Mouse (Mus musculus) MEL (cell line): ENCODE results near the gene Csnk2b. TPM values are rescaled to one million over a fixed set of nuclear protein-coding genes. Genes with fewer than 3 reads are reported as not detected.

Experiments
- DNase-seq: peaks from one replicate; pipeline ENCODE4 v3.0.0; 2011; ENCODE audit warnings: low read depth, low spot score
- H3K27ac ChIP-seq: 2 replicates; pipeline ENCODE4 v1.5.1; 2012; ENCODE audit warnings: low read depth, mild to moderate bottlenecking, control low read depth, low read length, moderate library complexity; ENCODE audit not compliant: control insufficient read depth
- H3K27me3 ChIP-seq, 2 experiments: fragments of 150-350 bp in 1 of 2; sonication (generic) in 1 of 2; 2 replicates each; pipeline ENCODE4 v1.6.1; 2012; ENCODE audit warnings: low read length in 2 of 2, mild to moderate bottlenecking in 2 of 2, improper control_type of control experiment in 1 of 2, moderate library complexity in 1 of 2; ENCODE audit not compliant: insufficient read depth in 2 of 2, control insufficient read depth in 1 of 2
- H3K36me3 ChIP-seq, 2 experiments: 2 replicates each; pipeline ENCODE4 v1.6.1; 2012 to 2014; ENCODE audit warnings: low read length in 2 of 2, improper control_type of control experiment in 1 of 2, inconsistent platforms in 1 of 2, mild to moderate bottlenecking in 1 of 2; ENCODE audit not compliant: insufficient read depth in 2 of 2, control insufficient read depth in 1 of 2
- H3K4me1 ChIP-seq, 2 experiments: fragments of 150-350 bp in 1 of 2; sonication (generic) in 1 of 2; 2 replicates each; pipeline ENCODE4 v1.6.1; 2012; ENCODE audit warnings: low read length in 2 of 2, improper control_type of control experiment in 1 of 2, mild to moderate bottlenecking in 1 of 2; ENCODE audit not compliant: insufficient read depth in 2 of 2, control insufficient read depth in 1 of 2
- H3K4me3 ChIP-seq, 2 experiments: fragments of 150-350 bp in 1 of 2; sonication (generic) in 1 of 2; 2 replicates each; pipeline ENCODE4 v1.5.1; 2012; ENCODE audit warnings: low read depth in 2 of 2, low read length in 2 of 2, mild to moderate bottlenecking in 2 of 2, moderate library complexity in 2 of 2, control low read depth in 1 of 2, improper control_type of control experiment in 1 of 2; ENCODE audit not compliant: control insufficient read depth in 1 of 2, insufficient read depth in 1 of 2
- H3K79me2 ChIP-seq: 2 replicates; pipeline ENCODE4 v1.6.1; 2012; ENCODE audit warnings: mild to moderate bottlenecking, low read length, moderate library complexity; ENCODE audit not compliant: control insufficient read depth, poor library complexity, insufficient read depth
- H3K9ac ChIP-seq: 2 replicates; pipeline ENCODE4 v1.6.1; 2012; ENCODE audit warnings: low read depth, mild to moderate bottlenecking, control low read depth, low read length, moderate library complexity; ENCODE audit not compliant: control insufficient read depth, poor library complexity, severe bottlenecking
- H3K9me3 ChIP-seq: fragments of 150-350 bp; sonication (generic); replicated peaks from 2 replicates; pipeline ENCODE4 v1.6.1; 2012; ENCODE audit warnings: mild to moderate bottlenecking, low read length, improper control_type of control experiment, moderate library complexity; ENCODE audit not compliant: insufficient read depth
- BHLHE40 ChIP-seq: IDR thresholded peaks from 2 replicates; pipeline ENCODE4 v1.6.1; 2012; ENCODE audit warnings: low read depth, mild to moderate bottlenecking, inconsistent platforms, low read length, improper control_type of control experiment, borderline replicate concordance
- CHD2 ChIP-seq: IDR thresholded peaks from 2 replicates; pipeline ENCODE4 v1.6.1; 2011; ENCODE audit warnings: low read length, improper control_type of control experiment
- CTCF ChIP-seq, 3 experiments: IDR thresholded peaks in 2 of 3; conservative IDR thresholded peaks in 1 of 3; 2 replicates each; pipeline ENCODE4 v1.5.1; 2011 to 2012; ENCODE audit warnings: low read length in 3 of 3, low read depth in 2 of 3, mild to moderate bottlenecking in 2 of 3, improper control_type of control experiment in 1 of 3, inconsistent platforms in 1 of 3, mixed read lengths in 1 of 3, moderate library complexity in 1 of 3; ENCODE audit not compliant: control insufficient read depth in 1 of 3, insufficient read depth in 1 of 3, poor library complexity in 1 of 3, severe bottlenecking in 1 of 3
- E2F4 ChIP-seq: IDR thresholded peaks from 2 replicates; pipeline ENCODE4 v1.6.1; 2011; ENCODE audit warnings: low read depth, low read length, improper control_type of control experiment, borderline replicate concordance
- EP300 ChIP-seq, 2 experiments: IDR thresholded peaks; 2 replicates each; pipeline ENCODE4 v1.6.1; 2011; ENCODE audit warnings: improper control_type of control experiment in 2 of 2, low read length in 2 of 2, low read depth in 1 of 2, mild to moderate bottlenecking in 1 of 2
- ETS1 ChIP-seq: IDR thresholded peaks from 2 replicates; pipeline ENCODE4 v1.6.1; 2012; ENCODE audit warnings: low read depth, mild to moderate bottlenecking, inconsistent platforms, low read length, improper control_type of control experiment, moderate library complexity
- GATA1 ChIP-seq: IDR thresholded peaks from 2 replicates; pipeline ENCODE4 v1.6.1; 2011; ENCODE audit warnings: low read depth, low read length, improper control_type of control experiment
- HCFC1 ChIP-seq: IDR thresholded peaks from 2 replicates; pipeline ENCODE4 v1.6.1; 2012; ENCODE audit warnings: low read depth, mild to moderate bottlenecking, inconsistent platforms, low read length, improper control_type of control experiment, moderate library complexity
- MAFK ChIP-seq: IDR thresholded peaks from 2 replicates; pipeline ENCODE4 v1.6.1; 2011; ENCODE audit warnings: low read depth, mild to moderate bottlenecking, low read length, improper control_type of control experiment, borderline replicate concordance
- MAX ChIP-seq: IDR thresholded peaks from 2 replicates; pipeline ENCODE4 v1.6.1; 2011; ENCODE audit warnings: low read length, improper control_type of control experiment
- MAZ ChIP-seq: IDR thresholded peaks from 2 replicates; pipeline ENCODE4 v1.6.1; 2012; ENCODE audit warnings: low read depth, mild to moderate bottlenecking, inconsistent platforms, low read length, improper control_type of control experiment
- MEF2A ChIP-seq: IDR thresholded peaks from 2 replicates; pipeline ENCODE4 v1.6.1; 2014; ENCODE audit warnings: low read depth, mild to moderate bottlenecking, inconsistent platforms, low read length, improper control_type of control experiment; ENCODE audit not compliant: poor library complexity, insufficient replicate concordance, severe bottlenecking; ENCODE audit errors: extremely low read depth
- MXI1 ChIP-seq: IDR thresholded peaks from 2 replicates; pipeline ENCODE4 v1.6.1; 2011; ENCODE audit warnings: mild to moderate bottlenecking, low read depth, low read length, improper control_type of control experiment
- MYC ChIP-seq: IDR thresholded peaks from 2 replicates; pipeline ENCODE4 v1.6.1; 2011; ENCODE audit warnings: low read depth, mild to moderate bottlenecking, low read length, improper control_type of control experiment, moderate library complexity
- NELFE ChIP-seq: IDR thresholded peaks from 2 replicates; pipeline ENCODE4 v1.6.1; 2011; ENCODE audit warnings: low read depth, low read length, improper control_type of control experiment
- NRF1 ChIP-seq: IDR thresholded peaks from 2 replicates; pipeline ENCODE4 v1.6.1; 2014; ENCODE audit warnings: low read depth, mild to moderate bottlenecking, inconsistent platforms, low read length, improper control_type of control experiment, moderate library complexity; ENCODE audit not compliant: poor library complexity, insufficient read depth, severe bottlenecking
- POLR2AphosphoS2 ChIP-seq: IDR thresholded peaks from 2 replicates; pipeline ENCODE4 v1.6.1; 2011; ENCODE audit warnings: low read length, improper control_type of control experiment
- POLR2AphosphoS5 ChIP-seq: IDR thresholded peaks from 2 replicates; pipeline ENCODE4 v1.6.1; 2012; ENCODE audit warnings: low read depth, borderline replicate concordance, mild to moderate bottlenecking, inconsistent platforms, low read length, moderate library complexity, mixed read lengths
- RAD21 ChIP-seq: IDR thresholded peaks from 2 replicates; pipeline ENCODE4 v1.6.1; 2011; ENCODE audit warnings: mild to moderate bottlenecking, low read depth, low read length, improper control_type of control experiment
- RCOR1 ChIP-seq: IDR thresholded peaks from 2 replicates; pipeline ENCODE4 v1.6.1; 2012; ENCODE audit warnings: low read depth, mild to moderate bottlenecking, inconsistent platforms, low read length, improper control_type of control experiment
- SIN3A ChIP-seq: IDR thresholded peaks from 2 replicates; pipeline ENCODE4 v1.6.1; 2012; ENCODE audit warnings: low read length, improper control_type of control experiment, inconsistent platforms
- SMC3 ChIP-seq: IDR thresholded peaks from 2 replicates; pipeline ENCODE4 v1.6.1; 2011; ENCODE audit warnings: low read depth, low read length, improper control_type of control experiment
- TAL1 ChIP-seq: IDR thresholded peaks from 2 replicates; pipeline ENCODE4 v1.6.1; 2012; ENCODE audit warnings: mild to moderate bottlenecking, inconsistent platforms, low read length, moderate library complexity, mixed read lengths
- TBP ChIP-seq: IDR thresholded peaks from 2 replicates; pipeline ENCODE4 v1.8.0; 2011; ENCODE audit warnings: low read depth, low read length, improper control_type of control experiment
- USF1 ChIP-seq: IDR thresholded peaks from 2 replicates; pipeline ENCODE4 v1.6.1; 2014; ENCODE audit warnings: low read depth, mild to moderate bottlenecking, inconsistent platforms, low read length, improper control_type of control experiment, moderate library complexity
- USF2 ChIP-seq, 2 experiments: IDR thresholded peaks; 2 replicates each; pipeline ENCODE4 v1.6.1; 2011 to 2012; ENCODE audit warnings: improper control_type of control experiment in 2 of 2, low read length in 2 of 2, borderline replicate concordance in 1 of 2, inconsistent platforms in 1 of 2, low read depth in 1 of 2, mild to moderate bottlenecking in 1 of 2; ENCODE audit not compliant: insufficient read depth in 1 of 2
- ZC3H11A ChIP-seq: IDR thresholded peaks from 2 replicates; pipeline ENCODE4 v1.6.1; 2012; ENCODE audit warnings: low read depth, mild to moderate bottlenecking, inconsistent platforms, low read length, improper control_type of control experiment
- ZNF384 ChIP-seq: IDR thresholded peaks from 2 replicates; pipeline ENCODE4 v1.6.1; 2012; ENCODE audit warnings: low read depth, mild to moderate bottlenecking, inconsistent platforms, low read length, improper control_type of control experiment
- polyA plus RNA-seq, 2 experiments: library from polyadenylated mRNA; stranded (reverse) in 1 of 2; unstranded in 1 of 2; fragments of >175 nt in 1 of 2; fragments of >200 nt in 1 of 2; gene quantifications; 2 replicates each; pipeline versions ENCODE4 v1.2.1 to v1.2.4; 2012; ENCODE audit warnings: low replicate concordance in 2 of 2, low read depth in 1 of 2; ENCODE audit not compliant: insufficient read length in 2 of 2, insufficient read depth in 1 of 2, missing spikeins in 1 of 2
- total RNA-seq: library from RNA; depleted of rRNA; stranded (reverse); fragments of 300-350 nt; gene quantifications from 2 replicates; pipeline ENCODE4 v1.2.3, GENCODE M21; 2012; rRNA removed

Gene Csnk2b
- total RNA-seq (193 and 222 TPM in 2 replicates), polyA plus RNA-seq (100 to 1,000 TPM in 1 of 2 experiments, not detected in 1; 607 TPM)

- Histone ChIP-seq H3K4me1 (peaks cover 6% of the 10 kb centered on the region in 2 experiments), H3K4me3 (peak within 1 kb of the TSS; percentile 76 to 93)
- TF ChIP-seq HCFC1, result no peak
- TF ChIP-seq MAZ, result no peak
- peak; percentile 13; the same call in 1 of the 2 replicates for TF ChIP-seq TBP
- TF ChIP-seq USF1, result no peak
- peak; percentile 38; the same call in 1 of the 2 replicates for TF ChIP-seq GATA1
- no peak for TF ChIP-seq USF2 (IDR thresholded peaks at IDR 0.05; ENCODE audit: borderline replicate concordance in 1 of 2, insufficient read depth in 1 of 2, low read depth in 1 of 2, low read length in 2 of 2)
- TF ChIP-seq CTCF (IDR thresholded peaks at IDR 0.05 in 2 of 3, conservative IDR thresholded peaks at IDR 0.05 in 1 of 3; ENCODE audit: control insufficient read depth in 1 of 3, insufficient read depth in 1 of 3, low read depth in 2 of 3, low read length in 3 of 3, poor library complexity in 1 of 3, severe bottlenecking in 1 of 3), result peak in 2 of 3 experiments; percentile 8 to 64; a peak in 2 of 6 replicates
- TF ChIP-seq ZNF384, result no peak
- TF ChIP-seq MAX, result peak; percentile 36; the same call in 1 of the 2 replicates
- TF ChIP-seq CHD2, result no peak
- TF ChIP-seq ZC3H11A, result peak; percentile 47
- TF ChIP-seq NELFE, result no peak
- TF ChIP-seq POLR2AphosphoS5, result no peak
- TF ChIP-seq RAD21, result peak; percentile 69
- no peak for TF ChIP-seq MEF2A
- TF ChIP-seq RCOR1, result 0 out of 2 replicates have a peak, but pooled peaks have one; percentile 31
- TF ChIP-seq MYC, result no peak
- TF ChIP-seq EP300 (IDR thresholded peaks at IDR 0.05; ENCODE audit: low read depth in 1 of 2, low read length in 2 of 2), result 0 out of 4 replicates have a peak, but pooled peaks of 1 of the 2 experiments have one; percentile 20
- TF ChIP-seq ETS1, result 0 out of 2 replicates have a peak, but pooled peaks have one; percentile 20
- TF ChIP-seq SIN3A, result peak; percentile 68
- TF ChIP-seq TAL1, result no peak
- peak; percentile 89 for TF ChIP-seq E2F4
- TF ChIP-seq POLR2AphosphoS2, result no peak
- peak; percentile 80 for TF ChIP-seq NRF1
- TF ChIP-seq SMC3, result peak; percentile 57
- no peak for TF ChIP-seq MAFK
- no peak for TF ChIP-seq BHLHE40
- peak; percentile 17; the same call in 1 of the 2 replicates for TF ChIP-seq MXI1
- TF ChIP-seq, all 39 proteins: peak for 14
- DNase-seq, result peak; percentile 82
- Histone ChIP-seq H3K9me3 (no peaks in the 10 kb centered on the region), H3K9ac (peak within 1 kb of the TSS; percentile 95), H3K79me2 (peaks cover 37% of the 10 kb centered on the region), H3K36me3 (peaks cover 3 to 20% of the 10 kb centered on the region in 2 experiments; a peak in 2 of 4 replicates), H3K27me3 (no peaks in the 10 kb centered on the region), H3K27ac (peak within 1 kb of the TSS; percentile 79)
Measured at GRCm38 (mm10) chr17:35121871-35122303, at the start of gene Csnk2b. TSS of gene Csnk2b (minus strand) at chr17:35122053.
